Mouse (Mus musculus) heart, adult 18-20 months (tissue): Measurements from ENCODE around the gene Ptprd. TPM values are rescaled to one million over a fixed set of nuclear protein-coding genes. Genes with fewer than 3 reads are reported as not detected.
A peak's percentile ranks its signal among the peaks of the same experiment; 100 is the strongest.

ENCODE experiments used
- DNase-seq, 2 experiments: peaks; one replicate each; pipeline ENCODE4 v3.0.0; 2021 to 2022; ENCODE audit warnings: mixed read lengths in 1 of 2
- long read RNA-seq, 2 experiments: library from polyadenylated mRNA; stranded (forward); transcript quantifications; one replicate each; pipeline ENCODE4 v2.0.0; 2021
- total RNA-seq, 2 experiments: library from RNA; stranded (reverse); gene quantifications; 2 replicates each; pipeline ENCODE4 v1.2.3; 2021

Ptprd gene
- 1 to 10 TPM; 6.2 to 7.6 TPM for total RNA-seq
- long read RNA-seq, experiment 1: 0 reads
- long read RNA-seq, experiment 2, partial matches to known transcripts: 0 of 1 reads
- long read RNA-seq, experiment 2, other reads (novel, unspliced or antisense): 1 of 1 reads

DNA sequence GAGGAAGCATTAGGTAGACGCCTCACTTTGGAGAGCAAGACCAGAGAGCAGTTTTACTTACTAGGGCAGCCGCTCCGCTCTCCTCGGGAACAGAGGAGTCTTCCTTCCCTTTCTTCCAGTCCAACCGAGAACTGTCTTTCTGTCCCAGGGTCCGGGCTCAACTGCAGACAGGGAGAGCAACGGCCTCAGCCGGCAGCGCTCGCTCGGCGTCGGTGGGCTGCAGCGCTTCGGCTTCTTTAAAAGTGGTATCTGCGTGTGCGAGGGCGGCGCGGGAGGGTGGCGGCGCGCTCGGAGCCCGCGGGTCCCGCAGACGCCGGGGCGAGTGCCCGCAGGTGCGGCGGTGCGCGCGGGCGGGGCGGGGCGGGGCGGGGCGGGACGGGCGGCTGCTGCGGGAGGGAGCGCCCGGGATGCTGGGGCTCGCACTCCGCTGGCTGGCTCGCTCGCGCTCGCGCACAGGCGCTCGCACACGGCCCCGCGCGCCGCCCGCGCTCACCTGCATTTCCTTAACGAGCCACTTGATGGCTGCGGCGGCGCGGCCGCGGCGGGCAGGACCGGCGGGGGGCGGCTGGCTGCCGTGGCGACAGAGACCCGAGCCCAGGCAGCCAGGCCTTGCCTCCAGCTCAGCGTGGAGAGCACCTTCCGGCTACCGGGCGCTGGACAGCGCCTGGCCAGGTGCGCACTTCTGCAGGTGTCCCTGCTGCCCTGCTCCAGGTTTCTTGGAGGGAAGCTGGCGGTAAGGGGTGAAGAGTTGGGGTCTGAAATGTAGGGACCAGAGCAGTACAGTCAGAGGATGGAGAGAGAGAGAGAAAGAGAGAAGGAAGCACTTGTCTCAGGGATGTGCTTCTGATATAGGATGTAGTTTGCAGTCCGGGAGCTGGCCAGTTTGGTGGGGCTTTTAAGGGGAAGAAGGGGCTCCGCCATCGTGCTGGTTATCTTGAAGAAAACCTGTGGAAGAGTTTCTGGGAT lies at the start of gene Ptprd:
Gene Ptprd (minus strand): TSS at position 433 of the 966 bp plus-strand sequence.
- peak in 1 of 2 experiments; percentile 1 for DNase-seq

GRCm38 (mm10) chr4:78235820-78236219 lies 24.1 kb upstream of the Ptprd start:
- no peak for DNase-seq

GRCm38 (mm10) chr4:78235316-78235715 lies 23.6 kb upstream of the Ptprd start:
- no peak for DNase-seq

DNA sequence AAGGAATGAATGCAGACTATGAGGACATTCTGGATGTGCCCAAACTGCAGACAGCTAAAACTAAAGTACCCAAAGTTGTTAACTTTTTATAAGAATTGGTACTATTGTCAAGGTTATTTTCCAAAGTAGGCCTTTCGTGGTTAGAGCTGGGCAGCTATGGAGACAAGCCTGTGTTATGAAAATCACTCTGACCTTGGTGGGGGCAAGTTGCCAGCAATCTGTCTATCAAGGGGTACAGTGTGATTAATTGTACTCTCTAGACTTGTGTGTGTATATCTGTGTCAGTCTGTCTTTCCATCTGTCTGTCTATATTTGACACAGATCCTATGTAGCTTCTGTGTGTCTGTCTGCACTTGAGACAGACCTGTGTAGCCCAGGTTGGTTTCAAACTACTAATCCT lies 22.9 kb upstream of the Ptprd start:
- DNase-seq: no peak

GRCm38 (mm10) chr4:78213949-78214348 lies 2.2 kb upstream of the Ptprd start:
- DNase-seq: no peak

DNA sequence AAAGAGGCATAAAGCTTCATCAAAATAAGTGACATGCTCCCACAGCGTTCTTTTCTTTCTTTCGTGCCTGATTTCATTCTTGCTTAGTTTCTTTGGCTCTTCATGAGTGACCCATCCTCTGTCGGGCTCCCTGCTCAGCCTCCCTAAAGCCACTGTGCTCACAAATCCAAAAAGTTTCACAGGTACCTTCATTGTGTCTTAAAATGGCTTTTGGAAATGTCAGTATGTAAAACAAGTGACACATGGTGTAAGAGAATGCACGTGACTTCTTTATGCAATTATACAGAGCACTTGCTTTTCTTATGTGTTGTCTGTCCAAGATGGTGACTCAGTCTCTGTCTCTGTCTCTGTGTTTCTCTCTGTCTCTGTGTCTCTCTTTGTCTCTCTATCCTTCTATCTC lies 1.2 kb upstream of the Ptprd start:
- DNase-seq: no peak

- DNase-seq: no peak
Measured at GRCm38 (mm10) chr4:78210878-78211528, 758 bp downstream of the Ptprd start.

- no peak for DNase-seq
Measured at GRCm38 (mm10) chr4:78205018-78205417, 6.7 kb downstream of the Ptprd start.

- no peak for DNase-seq
Measured at GRCm38 (mm10) chr4:78168447-78168846, 43.3 kb downstream of the Ptprd start.

DNA sequence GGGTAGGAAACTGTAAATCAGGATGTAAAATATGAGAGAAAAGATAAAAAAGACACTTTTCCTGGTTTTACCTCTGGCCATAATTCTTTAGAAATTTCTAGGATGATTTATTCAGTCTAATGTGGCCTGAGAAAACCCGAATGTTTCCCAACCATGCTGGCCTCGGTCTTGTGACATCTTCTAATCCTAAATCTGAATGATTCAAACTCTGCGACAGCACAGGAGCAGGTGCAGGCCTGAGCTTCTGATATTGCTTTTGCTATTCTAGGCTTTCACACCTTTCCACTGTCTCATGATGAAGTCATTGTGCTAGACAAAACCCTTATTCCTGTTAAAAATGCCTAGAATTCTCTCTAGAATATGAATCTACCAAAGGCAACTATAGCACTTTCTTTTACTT lies 51.3 kb downstream of the Ptprd start:
- DNase-seq: no peak

DNA sequence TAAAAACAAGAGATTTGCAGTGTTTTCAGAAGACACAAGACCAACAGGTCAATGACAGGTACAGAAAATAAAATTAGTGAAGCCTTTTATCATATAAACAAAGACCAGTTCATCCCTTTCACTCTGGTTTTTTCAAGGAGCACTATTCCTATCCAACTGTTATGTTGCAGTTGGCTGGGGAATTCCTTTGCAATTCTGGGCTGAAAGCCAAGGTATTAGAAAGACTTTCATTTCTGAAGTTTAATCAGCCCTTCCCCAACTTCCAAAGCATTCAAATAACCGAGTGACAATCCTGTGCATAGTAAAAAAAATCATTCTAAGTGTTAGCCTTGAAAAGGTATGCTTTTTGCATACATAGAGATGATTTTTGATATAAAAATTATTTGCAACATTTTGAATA lies 61.2 kb downstream of the Ptprd start:
- peak in 1 of 2 experiments; percentile 1 for DNase-seq

- no peak for DNase-seq
Measured at GRCm38 (mm10) chr4:78142767-78143148, 69.0 kb downstream of the Ptprd start.

- DNase-seq: no peak
Measured at GRCm38 (mm10) chr4:78142088-78142766, 69.5 kb downstream of the Ptprd start.

GRCm38 (mm10) chr4:78110898-78111297 lies 100.9 kb downstream of the Ptprd start:
- DNase-seq: no peak

- no peak for DNase-seq
Measured at GRCm38 (mm10) chr4:78097526-78097925, 114.2 kb downstream of the Ptprd start.

DNA sequence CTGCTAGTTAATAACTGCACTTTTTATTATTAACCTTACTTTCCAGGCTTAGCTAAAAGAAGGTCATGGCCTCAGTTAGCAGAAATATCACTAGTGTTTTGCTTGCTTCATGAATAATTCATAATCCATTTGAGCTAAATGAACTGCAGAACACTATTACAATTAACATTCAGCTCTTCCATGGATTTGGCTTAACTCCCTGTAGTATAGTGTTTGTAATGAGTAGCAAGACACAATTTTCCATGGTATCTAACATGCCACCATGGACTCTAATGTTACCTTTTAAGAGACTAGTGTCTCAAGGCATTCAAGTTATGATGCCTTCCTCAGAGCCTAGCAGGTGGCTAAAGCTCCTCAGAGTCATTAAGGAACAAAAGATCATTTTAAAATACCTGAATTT lies 129.0 kb downstream of the Ptprd start:
- no peak for DNase-seq

DNA sequence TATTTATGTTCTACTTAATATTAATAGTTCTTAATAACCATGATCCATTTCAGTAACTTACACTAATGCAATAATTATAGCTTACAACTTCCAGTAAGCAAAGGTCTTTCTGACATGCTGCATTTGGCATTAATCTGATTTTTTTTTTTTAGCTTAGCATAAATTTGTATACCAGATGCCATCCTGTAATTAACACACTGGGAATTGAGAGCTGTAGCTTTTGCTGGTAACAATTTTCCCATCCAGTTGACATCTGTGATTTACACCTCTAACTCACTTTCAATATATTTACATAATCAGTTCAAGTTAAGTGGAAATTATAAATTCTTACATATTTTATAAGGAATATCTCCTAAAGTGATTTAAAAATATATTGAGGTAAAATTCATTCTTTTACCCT lies 134.3 kb downstream of the Ptprd start:
- DNase-seq: no peak

DNA sequence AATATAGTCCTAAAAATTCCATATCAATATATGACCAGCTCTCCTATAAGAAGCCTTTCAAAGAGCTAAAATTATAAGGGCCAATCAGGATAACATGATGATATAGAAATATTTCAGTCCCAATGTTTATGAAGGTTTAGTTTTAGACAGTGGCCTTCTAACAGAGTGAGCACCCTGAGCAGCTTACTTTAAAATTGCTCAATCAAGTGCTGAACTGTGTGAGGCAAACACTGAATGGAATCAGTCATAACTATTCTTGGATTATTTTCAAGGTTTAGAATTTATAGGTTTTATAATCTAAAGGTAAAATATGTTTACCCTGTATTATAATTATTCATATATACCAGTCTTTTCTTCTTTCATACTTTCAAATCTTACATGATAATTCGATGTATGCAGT lies 134.7 kb downstream of the Ptprd start:
- no peak for DNase-seq

GRCm38 (mm10) chr4:78038401-78038800 lies 173.4 kb downstream of the Ptprd start:
- DNase-seq: no peak

GRCm38 (mm10) chr4:78002065-78002464 lies 209.7 kb downstream of the Ptprd start:
- DNase-seq: no peak

DNA sequence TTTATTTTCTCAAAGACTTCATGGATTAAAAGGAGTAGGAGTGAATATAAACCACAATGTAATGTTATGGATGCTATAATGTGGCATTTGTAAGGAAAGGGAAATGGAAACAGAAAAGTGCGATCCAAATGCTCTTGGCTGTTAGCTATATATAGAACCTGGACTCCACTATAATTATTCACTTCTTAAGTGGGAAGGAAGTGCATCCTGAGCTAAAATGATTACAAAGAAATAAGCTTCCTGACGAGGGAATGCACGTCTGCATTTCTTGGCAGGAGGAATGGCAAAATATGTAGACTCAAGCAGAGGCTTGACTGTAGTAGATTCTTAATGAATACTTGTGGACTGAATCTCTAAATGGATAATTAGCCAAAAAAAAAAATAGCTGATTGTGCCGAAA lies 219.1 kb downstream of the Ptprd start:
- DNase-seq: no peak

DNA sequence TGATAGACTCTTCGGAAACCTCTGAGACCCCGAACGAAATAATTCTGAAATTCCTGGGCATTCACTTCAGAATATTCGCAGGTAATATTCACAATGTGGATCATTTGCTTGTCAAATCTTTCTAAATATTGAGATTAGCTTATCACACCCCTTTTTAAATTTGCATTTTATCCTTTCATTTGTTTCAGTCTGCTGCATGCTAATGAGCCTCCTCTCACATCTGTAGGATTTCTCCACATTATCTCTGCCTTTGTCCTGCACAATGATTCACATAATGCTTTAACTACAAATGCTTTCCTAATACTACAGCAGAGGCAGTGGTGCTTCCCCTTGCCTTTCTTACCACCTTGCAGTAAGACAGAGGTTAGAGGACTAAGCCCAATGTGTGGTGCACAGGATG lies 229.7 kb downstream of the Ptprd start:
- no peak for DNase-seq

DNA sequence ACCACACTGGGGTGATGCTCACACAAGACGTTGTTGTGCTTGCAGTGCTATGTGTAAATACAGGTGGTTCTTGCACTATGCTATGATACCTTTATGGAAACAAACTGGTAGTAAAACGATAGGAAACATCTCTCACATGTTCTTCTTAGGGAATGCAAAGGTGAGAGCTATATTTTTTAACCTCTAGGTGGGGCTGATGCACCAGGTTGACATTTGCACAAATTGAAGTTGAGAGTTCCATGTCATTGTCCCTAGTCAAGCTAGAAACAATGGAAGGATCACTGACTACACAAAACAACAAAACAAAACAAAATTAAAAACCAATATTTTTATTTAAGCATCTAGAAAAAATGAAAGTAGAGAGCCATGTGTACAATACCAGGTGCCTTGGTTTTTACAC lies 250.1 kb downstream of the Ptprd start:
- no peak for DNase-seq
